Mouse (Mus musculus): Measurements from ENCODE around the gene Gm7694. TPM values are rescaled to one million over a fixed set of nuclear protein-coding genes. Genes with fewer than 3 reads are reported as not detected.

The Gm7694 gene
- polyA plus RNA-seq (2015; fragmentation: Nextera tagmentation; extraction: Ambion mirVana) = 4.6 and 4.8 TPM in 2 replicates

DNA sequence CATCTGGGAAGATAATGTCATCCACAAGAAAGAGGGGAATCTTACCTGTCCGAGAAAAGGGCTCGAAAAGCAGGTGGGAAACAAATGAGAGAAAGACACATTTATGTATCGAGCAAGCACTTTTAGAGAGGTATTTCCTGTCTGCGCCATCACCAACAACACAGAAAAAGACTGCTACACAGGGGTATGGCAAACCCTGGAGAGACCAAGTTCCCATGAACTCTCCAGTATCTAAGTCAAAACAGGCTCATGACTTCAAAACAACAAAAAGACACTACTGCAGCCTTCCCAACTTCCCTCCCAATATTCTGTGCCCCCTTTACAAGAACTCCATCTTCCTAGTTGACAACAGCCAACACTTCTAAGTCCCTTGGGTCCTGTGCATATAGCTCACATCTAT is at the start of gene Gm7694:
TSS of gene Gm7694 (minus strand) at position 101 of the 400 bp plus-strand sequence.
- no peak for ATAC-seq (ENCODE audit: insufficient read depth, low FRiP score)
- H3K27me3 ChIP-seq (ENCODE audit: control insufficient read depth, insufficient read depth, low read length) = no peaks in the 10 kb centered on the region
- H3K9me3 ChIP-seq (replicated peaks; ENCODE audit: control insufficient read depth, low read length) = no peaks in the 10 kb centered on the region
- no peak within 1 kb of the TSS for H3K4me2 ChIP-seq (ENCODE audit: low read depth, low read length)
- H3K27ac ChIP-seq (ENCODE audit: low read length) = no peak within 1 kb of the TSS
- no peak within 1 kb of the TSS for H3K4me3 ChIP-seq (replicated peaks; ENCODE audit: low read length)
- no peaks in the 10 kb centered on the region for H3K36me3 ChIP-seq (ENCODE audit: control insufficient read depth, insufficient read depth, low read length)
- 97% methylated on average over 4 of the region's 4 CpGs for WGBS
- no peak within 1 kb of the TSS for H3K9ac ChIP-seq (ENCODE audit: low read length)
- no peaks in the 10 kb centered on the region for H3K4me1 ChIP-seq (ENCODE audit: control insufficient read depth, insufficient read depth, low read length)

DNA sequence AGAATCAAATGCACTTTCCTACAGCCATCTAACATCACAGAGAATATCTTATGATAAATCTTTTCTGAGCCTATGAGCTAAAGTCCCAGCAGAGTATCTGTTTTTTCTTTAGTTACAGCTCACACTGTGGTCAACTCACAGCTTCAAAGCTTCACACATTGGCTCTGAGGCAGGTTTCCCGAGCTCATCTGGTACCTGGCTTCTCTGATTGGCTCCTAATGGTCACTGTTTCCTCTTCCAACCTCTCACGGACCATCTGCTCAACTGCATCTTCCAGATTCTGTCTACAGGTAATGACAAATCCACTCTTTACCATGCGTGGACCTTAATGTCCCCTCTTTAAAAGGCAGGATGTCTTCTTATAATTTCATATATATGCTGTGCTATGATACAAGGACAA is 47.2 kb upstream of the Gm7694 start:
- 64% methylated on average over 3 of the region's 3 CpGs for WGBS
- Histone ChIP-seq H3K9ac (ENCODE audit: low read length) (no peak overlapping the region), H3K27ac (ENCODE audit: low read length) (no peak overlapping the region), H3K9me3 (replicated peaks; ENCODE audit: control insufficient read depth, low read length) (no peaks in the 10 kb centered on the region), H3K4me2 (ENCODE audit: low read depth, low read length) (no peak overlapping the region), H3K36me3 (ENCODE audit: control insufficient read depth, insufficient read depth, low read length) (no peaks in the 10 kb centered on the region), H3K4me3 (replicated peaks; ENCODE audit: low read length) (no peak overlapping the region), H3K4me1 (ENCODE audit: control insufficient read depth, insufficient read depth, low read length) (no peaks in the 10 kb centered on the region), H3K27me3 (ENCODE audit: control insufficient read depth, insufficient read depth, low read length) (no peaks in the 10 kb centered on the region)
- no peak for ATAC-seq (ENCODE audit: insufficient read depth, low FRiP score)

DNA sequence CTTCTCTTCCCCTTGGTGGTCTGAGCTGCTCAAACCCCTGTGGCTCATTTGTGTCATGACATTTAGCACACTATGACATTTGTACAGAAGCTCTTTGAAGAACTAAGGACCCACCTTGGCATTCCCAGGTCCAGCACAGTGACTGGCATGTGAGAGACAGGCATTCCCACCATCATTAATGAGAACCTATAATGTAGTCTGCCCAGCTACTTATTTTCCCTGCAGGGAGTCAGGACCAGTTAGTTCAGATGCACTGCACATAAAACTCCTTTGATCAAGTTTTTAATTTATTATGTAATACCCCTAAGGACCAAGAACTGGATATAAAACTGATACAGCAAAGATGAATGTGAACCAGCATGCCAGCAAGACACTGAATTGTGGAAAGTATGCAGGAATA is 44.9 kb upstream of the Gm7694 start:
- H3K4me2 ChIP-seq (ENCODE audit: low read depth, low read length) = no peak overlapping the region
- no peak for ATAC-seq (ENCODE audit: insufficient read depth, low FRiP score)
- no peak overlapping the region for H3K4me3 ChIP-seq (replicated peaks; ENCODE audit: low read length)
- H3K36me3 ChIP-seq (ENCODE audit: control insufficient read depth, insufficient read depth, low read length) = no peaks in the 10 kb centered on the region
- no peaks in the 10 kb centered on the region for H3K27me3 ChIP-seq (ENCODE audit: control insufficient read depth, insufficient read depth, low read length)
- H3K9ac ChIP-seq (ENCODE audit: low read length) = no peak overlapping the region
- no peaks in the 10 kb centered on the region for H3K4me1 ChIP-seq (ENCODE audit: control insufficient read depth, insufficient read depth, low read length)
- H3K27ac ChIP-seq (ENCODE audit: low read length) = no peak overlapping the region
- no peaks in the 10 kb centered on the region for H3K9me3 ChIP-seq (replicated peaks; ENCODE audit: control insufficient read depth, low read length)

DNA sequence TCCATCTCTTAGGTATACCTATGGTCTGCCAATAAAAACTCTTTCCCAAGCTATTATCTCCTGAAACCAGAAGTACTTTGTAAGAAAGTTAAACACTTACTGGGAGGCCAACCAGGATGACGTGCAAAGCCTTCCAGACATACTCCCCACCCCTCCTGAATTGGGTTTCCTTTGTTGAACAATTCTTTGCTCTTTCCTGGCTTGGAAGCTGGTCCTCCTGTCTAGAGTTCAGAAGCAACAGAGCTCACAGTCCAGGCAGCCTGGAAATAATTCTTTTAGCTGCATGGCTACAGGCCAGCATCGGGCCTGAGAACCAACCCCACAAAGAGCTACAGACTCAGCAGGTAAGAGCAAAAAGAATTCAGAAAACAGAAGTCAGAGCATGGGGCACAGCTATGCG is 40.1 kb upstream of the Gm7694 start:
- Histone ChIP-seq H3K4me1 (ENCODE audit: control insufficient read depth, insufficient read depth, low read length) (no peaks in the 10 kb centered on the region), H3K4me2 (ENCODE audit: low read depth, low read length) (no peak overlapping the region), H3K27ac (ENCODE audit: low read length) (no peak overlapping the region), H3K9ac (ENCODE audit: low read length) (no peak overlapping the region), H3K36me3 (ENCODE audit: control insufficient read depth, insufficient read depth, low read length) (no peaks in the 10 kb centered on the region), H3K27me3 (ENCODE audit: control insufficient read depth, insufficient read depth, low read length) (no peaks in the 10 kb centered on the region), H3K9me3 (replicated peaks; ENCODE audit: control insufficient read depth, low read length) (no peaks in the 10 kb centered on the region), H3K4me3 (replicated peaks; ENCODE audit: low read length) (no peak overlapping the region)
- WGBS = 51% methylated on average over 3 of the region's 3 CpGs
- ATAC-seq (ENCODE audit: insufficient read depth, low FRiP score) = peak; percentile 37; the same call in 1 of the 2 replicates

DNA sequence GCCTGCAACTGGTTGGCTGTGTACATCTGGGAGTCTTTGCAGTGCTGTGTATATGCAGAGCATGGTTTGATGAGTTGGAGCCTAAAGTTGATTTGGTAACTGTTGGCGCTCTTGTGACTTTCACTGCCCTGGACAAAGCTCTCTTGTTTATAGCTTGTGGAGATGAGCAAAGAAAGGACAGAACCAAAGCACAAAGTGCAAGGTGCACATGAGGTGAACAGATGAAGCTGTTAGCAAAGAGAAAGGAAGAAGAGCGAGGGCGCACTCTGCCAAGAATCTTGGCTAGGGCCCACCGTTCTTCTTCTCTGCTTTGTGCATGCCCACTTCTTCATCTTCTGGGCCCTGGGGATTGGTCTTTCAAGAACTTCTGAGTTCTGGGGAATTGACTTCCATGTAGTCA is 37.8 kb upstream of the Gm7694 start:
- Histone ChIP-seq H3K27ac (ENCODE audit: low read length) (no peak overlapping the region), H3K36me3 (ENCODE audit: control insufficient read depth, insufficient read depth, low read length) (no peaks in the 10 kb centered on the region), H3K9ac (ENCODE audit: low read length) (no peak overlapping the region), H3K9me3 (replicated peaks; ENCODE audit: control insufficient read depth, low read length) (no peaks in the 10 kb centered on the region), H3K4me3 (replicated peaks; ENCODE audit: low read length) (no peak overlapping the region), H3K4me2 (ENCODE audit: low read depth, low read length) (no peak overlapping the region), H3K4me1 (ENCODE audit: control insufficient read depth, insufficient read depth, low read length) (no peaks in the 10 kb centered on the region), H3K27me3 (ENCODE audit: control insufficient read depth, insufficient read depth, low read length) (no peaks in the 10 kb centered on the region)
- ATAC-seq (ENCODE audit: insufficient read depth, low FRiP score) = no peak
- 97% methylated on average over 4 of the region's 4 CpGs for WGBS

DNA sequence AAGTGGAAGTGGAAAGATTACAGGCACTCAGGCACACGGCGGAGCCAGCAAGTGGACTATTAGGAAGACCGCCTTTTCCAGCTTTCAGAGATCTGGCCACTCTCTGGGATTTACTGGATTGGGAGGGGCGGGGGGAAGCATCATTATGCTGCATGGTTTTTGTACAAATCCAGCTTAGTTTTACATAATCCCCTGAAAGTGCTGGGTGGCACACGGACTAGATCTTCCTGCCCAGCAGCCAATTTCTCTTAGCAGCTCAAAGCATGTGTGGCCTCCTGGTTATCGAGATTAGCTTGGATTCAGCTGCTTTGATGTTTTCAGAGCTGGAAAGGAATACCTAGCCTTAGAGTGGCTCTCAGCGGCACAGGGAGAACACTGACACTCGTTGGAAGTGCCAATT is 36.9 kb upstream of the Gm7694 start:
- Histone ChIP-seq H3K9ac (ENCODE audit: low read length) (no peak overlapping the region), H3K36me3 (ENCODE audit: control insufficient read depth, insufficient read depth, low read length) (no peaks in the 10 kb centered on the region), H3K9me3 (replicated peaks; ENCODE audit: control insufficient read depth, low read length) (no peaks in the 10 kb centered on the region), H3K27ac (ENCODE audit: low read length) (no peak overlapping the region), H3K4me2 (ENCODE audit: low read depth, low read length) (no peak overlapping the region), H3K4me3 (replicated peaks; ENCODE audit: low read length) (no peak overlapping the region), H3K27me3 (ENCODE audit: control insufficient read depth, insufficient read depth, low read length) (no peaks in the 10 kb centered on the region), H3K4me1 (ENCODE audit: control insufficient read depth, insufficient read depth, low read length) (no peaks in the 10 kb centered on the region)
- ATAC-seq (ENCODE audit: insufficient read depth, low FRiP score) = no peak
- 82% methylated on average over 8 of the region's 8 CpGs for WGBS

DNA sequence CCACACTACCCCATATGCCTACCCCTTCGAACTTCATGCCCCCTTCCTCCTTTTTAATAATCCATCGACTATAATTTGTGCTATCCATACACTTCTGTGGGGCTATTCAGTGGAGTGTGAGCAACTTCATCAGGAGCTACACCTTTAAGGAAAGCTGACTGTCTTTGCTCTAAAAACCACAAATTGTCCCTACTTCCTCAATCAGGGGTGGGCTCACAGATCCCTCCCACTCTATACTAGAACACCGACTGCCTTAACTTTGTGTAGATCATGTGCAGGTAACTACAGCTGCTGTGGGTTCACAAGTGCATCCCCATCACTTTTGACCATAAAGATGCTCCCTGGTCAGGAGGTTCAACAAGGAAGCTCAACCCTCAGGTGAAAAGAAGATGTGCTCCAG is 33.8 kb upstream of the Gm7694 start:
- Histone ChIP-seq H3K4me3 (replicated peaks; ENCODE audit: low read length) (no peak overlapping the region), H3K36me3 (ENCODE audit: control insufficient read depth, insufficient read depth, low read length) (no peaks in the 10 kb centered on the region), H3K9ac (ENCODE audit: low read length) (no peak overlapping the region), H3K4me2 (ENCODE audit: low read depth, low read length) (no peak overlapping the region), H3K4me1 (ENCODE audit: control insufficient read depth, insufficient read depth, low read length) (no peaks in the 10 kb centered on the region), H3K9me3 (replicated peaks; ENCODE audit: control insufficient read depth, low read length) (no peaks in the 10 kb centered on the region), H3K27ac (ENCODE audit: low read length) (no peak overlapping the region), H3K27me3 (ENCODE audit: control insufficient read depth, insufficient read depth, low read length) (no peaks in the 10 kb centered on the region)
- WGBS = 85% methylated on average over 3 of the region's 3 CpGs
- no peak for ATAC-seq (ENCODE audit: insufficient read depth, low FRiP score)

DNA sequence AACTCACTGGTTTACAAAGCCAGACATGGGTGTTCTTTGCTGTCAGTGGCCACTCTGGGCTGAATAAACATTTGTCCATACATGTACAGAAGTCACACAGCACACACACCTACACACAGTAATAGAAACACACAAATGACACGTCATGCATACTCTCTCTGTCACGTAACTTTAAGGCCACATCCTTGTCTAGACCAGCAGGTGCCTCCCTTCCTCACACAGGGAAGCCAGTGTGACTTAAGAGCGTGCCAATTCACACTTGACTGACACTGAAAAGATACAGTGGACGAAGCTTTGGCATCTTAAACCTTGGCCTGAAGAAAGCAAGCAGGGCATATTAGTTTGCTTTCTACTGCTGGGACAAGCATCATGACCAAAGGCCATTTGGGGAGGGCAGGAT is 26.6 kb upstream of the Gm7694 start:
- H3K27ac ChIP-seq (ENCODE audit: low read length) = no peak overlapping the region
- 81% methylated on average over 4 of the region's 4 CpGs for WGBS
- no peak for ATAC-seq (ENCODE audit: insufficient read depth, low FRiP score)

DNA sequence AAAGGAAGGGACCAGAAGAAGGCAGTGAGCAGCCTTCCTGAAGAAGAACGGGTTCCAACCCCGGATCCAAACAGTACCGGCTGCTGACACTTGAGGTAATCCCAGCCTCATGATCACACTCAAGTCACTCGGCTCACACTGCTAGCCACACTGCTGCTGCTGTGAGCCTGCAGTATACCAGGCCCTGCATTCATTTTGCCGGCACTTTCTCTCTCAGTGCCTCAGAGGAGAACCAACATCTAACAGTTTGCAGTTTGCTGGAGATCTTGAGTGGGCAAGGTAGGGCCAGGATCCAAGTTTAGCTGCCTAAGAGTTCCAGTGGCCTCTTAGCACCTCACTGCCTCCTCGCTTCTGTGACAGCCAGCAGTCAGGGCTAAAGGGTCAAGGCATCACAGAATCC is 25.8 kb upstream of the Gm7694 start:
- Histone ChIP-seq H3K36me3 (ENCODE audit: control insufficient read depth, insufficient read depth, low read length) (no peaks in the 10 kb centered on the region), H3K4me2 (ENCODE audit: low read depth, low read length) (no peak overlapping the region), H3K27ac (ENCODE audit: low read length) (no peak overlapping the region), H3K9me3 (replicated peaks; ENCODE audit: control insufficient read depth, low read length) (no peaks in the 10 kb centered on the region), H3K4me1 (ENCODE audit: control insufficient read depth, insufficient read depth, low read length) (no peaks in the 10 kb centered on the region), H3K9ac (ENCODE audit: low read length) (no peak overlapping the region), H3K27me3 (ENCODE audit: control insufficient read depth, insufficient read depth, low read length) (no peaks in the 10 kb centered on the region), H3K4me3 (replicated peaks; ENCODE audit: low read length) (no peak overlapping the region)
- WGBS = 54% methylated on average over 6 of the region's 6 CpGs
- no peak for ATAC-seq (ENCODE audit: insufficient read depth, low FRiP score)

More for the DNA sequence above, 26.6 kb upstream of the Gm7694 start:
- Histone ChIP-seq H3K36me3 (ENCODE audit: control insufficient read depth, insufficient read depth, low read length) (no peaks in the 10 kb centered on the region), H3K9ac (ENCODE audit: low read length) (no peak overlapping the region), H3K9me3 (replicated peaks; ENCODE audit: control insufficient read depth, low read length) (no peaks in the 10 kb centered on the region), H3K4me3 (replicated peaks; ENCODE audit: low read length) (no peak overlapping the region), H3K27me3 (ENCODE audit: control insufficient read depth, insufficient read depth, low read length) (no peaks in the 10 kb centered on the region), H3K4me1 (ENCODE audit: control insufficient read depth, insufficient read depth, low read length) (no peaks in the 10 kb centered on the region), H3K4me2 (ENCODE audit: low read depth, low read length) (no peak overlapping the region)

DNA sequence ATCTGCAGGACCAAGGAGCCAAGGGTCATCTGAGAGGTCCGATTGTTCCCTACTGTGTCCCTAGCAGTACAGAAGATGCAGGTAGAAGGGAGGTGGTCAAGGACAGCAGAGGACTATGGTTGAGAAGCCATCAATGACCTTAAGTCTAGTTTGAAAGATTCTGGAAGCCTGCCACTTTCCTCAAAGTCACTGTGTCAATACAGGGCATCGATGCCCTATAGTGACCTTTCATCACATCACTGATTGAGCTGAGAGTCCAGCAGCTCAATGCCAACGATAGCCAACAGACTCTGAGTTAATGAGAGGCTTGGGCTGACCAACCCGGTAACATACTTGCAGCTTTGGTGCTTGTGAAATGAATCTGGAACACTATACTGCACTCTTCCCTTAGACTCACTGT is 19.1 kb upstream of the Gm7694 start:
- no peak for ATAC-seq (ENCODE audit: insufficient read depth, low FRiP score)
- 84% methylated on average over 4 of the region's 4 CpGs for WGBS
- no peak overlapping the region for H3K4me2 ChIP-seq (ENCODE audit: low read depth, low read length)

More for the DNA sequence above, 19.1 kb upstream of the Gm7694 start:
- H3K9ac ChIP-seq (ENCODE audit: low read length) = no peak overlapping the region
- H3K4me3 ChIP-seq (replicated peaks; ENCODE audit: low read length) = no peak overlapping the region
- no peaks in the 10 kb centered on the region for H3K9me3 ChIP-seq (replicated peaks; ENCODE audit: control insufficient read depth, low read length)
- H3K27ac ChIP-seq (ENCODE audit: low read length) = no peak overlapping the region
- no peaks in the 10 kb centered on the region for H3K4me1 ChIP-seq (ENCODE audit: control insufficient read depth, insufficient read depth, low read length)
- no peaks in the 10 kb centered on the region for H3K36me3 ChIP-seq (ENCODE audit: control insufficient read depth, insufficient read depth, low read length)
- H3K27me3 ChIP-seq (ENCODE audit: control insufficient read depth, insufficient read depth, low read length) = no peaks in the 10 kb centered on the region
